Mouse (Mus musculus) heart, adult 2 months (tissue): Measurements from ENCODE around the gene Rapgefl1. TPM values are rescaled to one million over a fixed set of nuclear protein-coding genes. Genes with fewer than 3 reads are reported as not detected.

Experiments
- DNase-seq, 2 experiments: peaks; one replicate each; pipeline ENCODE4 v3.0.0; 2021
- H3K27ac ChIP-seq: fragments of 200-600 bp; 2 replicates; pipeline ENCODE4 v1.8.1; 2022
- H3K27me3 ChIP-seq: fragments of 200-500 bp; 2 replicates; pipeline ENCODE4 v1.6.1; 2012; ENCODE audit warnings: mild to moderate bottlenecking, low read length, inconsistent platforms, mixed read lengths; ENCODE audit not compliant: control insufficient read depth, insufficient read depth
- H3K36me3 ChIP-seq: fragments of 200-500 bp; 2 replicates; pipeline ENCODE4 v1.6.1; 2012; ENCODE audit warnings: low read length, inconsistent platforms; ENCODE audit not compliant: control insufficient read depth, insufficient read depth
- H3K4me1 ChIP-seq: fragments of 200-500 bp; 2 replicates; pipeline ENCODE4 v1.6.1; 2011; ENCODE audit warnings: low read length; ENCODE audit not compliant: control insufficient read depth, insufficient read depth
- H3K4me3 ChIP-seq: fragments of 200-600 bp; 2 replicates; pipeline ENCODE4 v1.8.1; 2022
- H3K79me2 ChIP-seq: fragments of 200-500 bp; replicated peaks from 2 replicates; pipeline ENCODE4 v1.6.1; 2012; ENCODE audit warnings: mild to moderate bottlenecking, inconsistent platforms, low read length, moderate library complexity, mixed read lengths; ENCODE audit not compliant: control insufficient read depth, insufficient read depth
- H3K9ac ChIP-seq: fragments of 200-500 bp; 2 replicates; pipeline ENCODE4 v1.6.1; 2012; ENCODE audit warnings: low read depth, mild to moderate bottlenecking, control low read depth, inconsistent platforms, low read length, mixed read lengths
- CTCF ChIP-seq: fragments of 200-600 bp; IDR thresholded peaks from 2 replicates; pipeline ENCODE4 v1.8.1; 2022; ENCODE audit warnings: antibody characterized with exemption, mild to moderate bottlenecking, moderate library complexity
- EP300 ChIP-seq: fragments of 200-500 bp; IDR thresholded peaks from 2 replicates; pipeline ENCODE4 v1.6.1; 2011; ENCODE audit warnings: low read depth, low read length, control low read depth; ENCODE audit not compliant: insufficient read depth
- POLR2A ChIP-seq: fragments of 200-500 bp; IDR thresholded peaks from 2 replicates; pipeline ENCODE4 v1.6.1; 2011; ENCODE audit warnings: mild to moderate bottlenecking, low read depth, low read length, control low read depth; ENCODE audit not compliant: insufficient read depth
- WGBS: fragments of 180-500 bp; shearing (Covaris S2); methylation state at CpG from one replicate; pipeline ENCODE4 v1.1.7; 2018; 5-methylcytosine and 5-hydroxymethylcytosine counted together
- intact Hi-C: fragments of 180-260 bp; cut with DNase I; formaldehyde crosslinking; loops from one replicate; pipeline ENCODE4 v1.15.1; 2025
- polyA plus RNA-seq: library from polyadenylated mRNA; depleted of rRNA; stranded (reverse); fragments of >200 nt; gene quantifications from 2 replicates; pipeline ENCODE4 v1.2.3, GENCODE M21; 2012
- total RNA-seq, 2 experiments: library from RNA; stranded (reverse); gene quantifications; 2 replicates each; pipeline ENCODE4 v1.2.3; 2021

Gene Rapgefl1
- total and polyA plus RNA-seq, 3 experiments, result 0.50 to 3.0 (median 0.77) TPM

DNA sequence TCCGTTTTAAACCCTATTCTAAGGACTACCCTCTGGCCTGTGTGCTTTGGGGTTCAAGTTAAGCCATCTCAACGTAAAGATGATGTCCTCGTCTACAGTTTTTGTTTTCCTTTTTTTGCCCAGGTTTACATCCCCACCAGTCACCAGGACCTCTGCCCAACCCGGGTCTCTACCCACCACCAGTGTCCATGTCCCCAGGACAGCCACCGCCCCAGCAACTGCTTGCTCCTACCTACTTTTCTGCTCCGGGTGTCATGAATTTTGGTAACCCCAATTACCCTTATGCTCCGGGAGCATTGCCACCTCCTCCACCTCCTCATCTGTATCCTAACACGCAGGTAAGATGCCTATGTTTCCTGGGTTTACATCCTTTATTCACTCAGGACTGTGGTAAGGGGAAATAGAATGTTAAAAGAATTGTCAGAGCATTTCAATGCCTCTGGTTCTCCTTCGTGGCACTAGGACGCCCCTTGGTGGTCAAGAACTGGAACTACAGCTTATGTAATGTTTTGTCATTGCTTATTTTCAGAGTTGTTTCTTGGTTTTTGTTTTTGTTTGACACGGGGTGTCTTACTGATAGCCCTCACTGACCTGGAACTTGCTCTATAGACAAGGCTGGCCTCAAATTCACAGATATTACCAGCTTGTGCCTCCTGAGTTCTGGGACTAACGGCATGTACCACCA, 7.4 kb upstream of the Rapgefl1 start:
- DNase-seq, result peak; percentile 20 to 39
- H3K4me1 ChIP-seq, result peaks cover 5% of the 10 kb centered on the region
- peaks cover 17% of the 10 kb centered on the region for H3K36me3 ChIP-seq
- H3K79me2 ChIP-seq, result no peaks in the 10 kb centered on the region; the same call in 1 of the 2 replicates
- peak overlapping the region; percentile 51; the same call in 1 of the 2 replicates for H3K9ac ChIP-seq
- intact Hi-C loops, result loop anchor here (1.0 to 2.0 kb wide), 2 partner anchors 34 to 129 kb away; partner anchors contain the start of gene Msl1
- no peak overlapping the region for H3K4me3 ChIP-seq
- TF ChIP-seq POLR2A (no peak), CTCF (peak; percentile 88), EP300 (no peak)
- no peaks in the 10 kb centered on the region for H3K27me3 ChIP-seq
- WGBS, result 62% methylated on average over 12 of the region's 12 CpGs
- peak overlapping the region; percentile 56 for H3K27ac ChIP-seq

DNA sequence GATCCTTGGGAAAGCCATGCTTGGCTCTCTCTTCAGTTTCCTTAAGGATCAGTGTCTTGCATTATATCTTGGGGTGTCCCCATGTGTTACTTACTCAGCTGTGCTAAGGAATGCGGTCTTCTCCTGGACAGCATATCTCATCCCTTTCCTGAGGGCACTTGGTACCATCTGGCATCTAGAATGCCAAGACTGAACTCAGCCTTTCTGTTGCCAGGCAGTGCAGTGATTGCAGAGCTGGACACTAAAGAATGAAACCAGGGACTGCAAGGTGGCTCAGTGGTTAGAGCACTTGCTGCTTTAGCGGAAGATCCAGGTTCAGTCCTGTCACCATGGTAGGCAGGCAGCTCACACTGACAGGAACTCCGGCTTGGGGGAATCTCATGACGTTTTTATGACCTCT, 6.7 kb upstream of the Rapgefl1 start:
- intact Hi-C loops, result loop anchor here (1.0 to 2.0 kb wide), 2 partner anchors 35 to 130 kb away; partner anchors contain the start of gene Msl1
- Histone ChIP-seq H3K4me1 (peaks cover 5% of the 10 kb centered on the region), H3K36me3 (peaks cover 13% of the 10 kb centered on the region), H3K9ac (no peak overlapping the region), H3K4me3 (no peak overlapping the region), H3K27ac (peak overlapping the region; percentile 56), H3K27me3 (no peaks in the 10 kb centered on the region), H3K79me2 (no peaks in the 10 kb centered on the region; the same call in 1 of the 2 replicates)
- 75% methylated on average over 4 of the region's 4 CpGs for WGBS
- TF ChIP-seq POLR2A (no peak), EP300 (no peak), CTCF (no peak)
- DNase-seq, result no peak

DNA sequence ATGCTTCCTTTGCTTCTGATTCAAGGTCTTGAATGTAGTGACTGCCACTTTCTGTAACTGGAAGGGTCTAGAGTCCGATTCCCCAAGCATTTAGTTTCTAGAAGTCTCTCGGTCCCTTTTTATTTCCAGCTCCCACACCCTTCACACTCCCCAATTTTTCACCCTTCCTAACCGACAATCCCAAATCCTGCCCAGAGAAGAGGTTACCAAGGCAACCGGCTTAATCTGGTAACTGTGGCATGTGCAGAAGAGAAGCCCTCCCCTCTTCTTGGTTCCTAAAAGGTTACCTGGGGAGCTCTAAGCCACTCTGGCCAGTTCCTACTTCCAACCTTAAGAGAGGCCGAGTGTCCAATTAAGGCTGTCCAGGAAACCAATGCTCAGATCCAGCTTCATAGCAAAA, 1.3 kb upstream of the Rapgefl1 start:
- Histone ChIP-seq H3K4me1 (peaks cover 1% of the 10 kb centered on the region; the same call in 1 of the 2 replicates), H3K27ac (no peak overlapping the region), H3K27me3 (no peaks in the 10 kb centered on the region), H3K79me2 (no peaks in the 10 kb centered on the region), H3K4me3 (no peak overlapping the region), H3K36me3 (0 out of 2 replicates have a peak, but pooled peaks cover 2% of the 10 kb centered on the region), H3K9ac (no peak overlapping the region)
- WGBS, result 59% methylated on average over 5 of the region's 5 CpGs
- intact Hi-C loops, result no loop called here
- no peak for DNase-seq
- TF ChIP-seq POLR2A, result no peak
- TF ChIP-seq CTCF, result no peak

DNA sequence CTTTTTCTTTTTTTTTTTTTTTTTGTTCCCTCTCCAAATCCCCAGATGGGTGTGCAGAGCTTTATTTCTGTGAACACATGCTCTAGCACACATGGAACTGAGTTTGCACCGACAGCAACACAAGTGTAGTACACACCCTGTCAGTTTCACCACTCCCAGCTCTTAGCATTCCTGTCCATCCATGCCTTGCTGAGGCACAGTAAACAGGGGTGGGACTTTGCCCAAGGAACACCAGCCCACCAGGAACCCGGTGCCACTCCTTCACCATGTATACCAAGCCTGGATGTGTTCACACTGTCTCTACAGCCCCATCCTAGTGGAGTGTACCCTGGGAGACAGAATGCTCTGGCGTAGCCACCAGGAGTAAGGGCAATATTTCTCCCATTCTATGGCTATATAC, 860 bp upstream of the Rapgefl1 start:
- no peaks in the 10 kb centered on the region for H3K79me2 ChIP-seq
- no peak overlapping the region for H3K4me3 ChIP-seq
- no peak for DNase-seq
- peaks cover 1% of the 10 kb centered on the region; the same call in 1 of the 2 replicates for H3K4me1 ChIP-seq
- no peak overlapping the region for H3K9ac ChIP-seq
- intact Hi-C loops, result no loop called here
- no peak for TF ChIP-seq EP300
- TF ChIP-seq CTCF, result no peak
- no peak for TF ChIP-seq POLR2A
- WGBS, result 65% methylated on average over 3 of the region's 3 CpGs
- H3K36me3 ChIP-seq, result 0 out of 2 replicates have a peak, but pooled peaks cover 2% of the 10 kb centered on the region
- H3K27ac ChIP-seq, result no peak overlapping the region
- no peaks in the 10 kb centered on the region for H3K27me3 ChIP-seq

DNA sequence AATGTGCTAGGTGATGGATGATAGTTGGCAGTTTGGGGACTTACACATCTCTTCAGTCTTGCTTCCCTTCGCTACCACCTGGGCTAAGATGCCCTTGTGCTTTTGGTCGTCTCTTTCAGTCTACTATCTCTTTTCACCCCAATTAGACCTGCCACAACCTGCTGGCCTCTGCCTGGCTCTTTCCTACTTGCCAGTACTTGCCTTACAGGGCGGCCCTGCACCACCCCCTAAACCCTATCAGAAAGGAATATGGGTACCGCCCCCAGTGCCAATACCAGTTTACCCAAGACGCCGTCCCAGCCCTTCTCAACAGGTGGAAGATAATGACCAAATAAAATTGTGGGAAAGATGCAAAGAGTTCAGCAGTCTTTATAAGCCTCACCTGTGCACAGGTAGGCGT, 457 bp upstream of the Rapgefl1 start:
- Histone ChIP-seq H3K9ac (no peak overlapping the region), H3K27me3 (no peaks in the 10 kb centered on the region), H3K4me1 (peaks cover 1% of the 10 kb centered on the region; the same call in 1 of the 2 replicates), H3K4me3 (peak overlapping the region; percentile 59), H3K27ac (no peak overlapping the region), H3K36me3 (0 out of 2 replicates have a peak, but pooled peaks cover 2% of the 10 kb centered on the region), H3K79me2 (no peaks in the 10 kb centered on the region)
- DNase-seq, result no peak
- WGBS, result 31% methylated on average over 7 of the region's 7 CpGs
- TF ChIP-seq CTCF (no peak), EP300 (no peak), POLR2A (no peak)
- intact Hi-C loops, result no loop called here

DNA sequence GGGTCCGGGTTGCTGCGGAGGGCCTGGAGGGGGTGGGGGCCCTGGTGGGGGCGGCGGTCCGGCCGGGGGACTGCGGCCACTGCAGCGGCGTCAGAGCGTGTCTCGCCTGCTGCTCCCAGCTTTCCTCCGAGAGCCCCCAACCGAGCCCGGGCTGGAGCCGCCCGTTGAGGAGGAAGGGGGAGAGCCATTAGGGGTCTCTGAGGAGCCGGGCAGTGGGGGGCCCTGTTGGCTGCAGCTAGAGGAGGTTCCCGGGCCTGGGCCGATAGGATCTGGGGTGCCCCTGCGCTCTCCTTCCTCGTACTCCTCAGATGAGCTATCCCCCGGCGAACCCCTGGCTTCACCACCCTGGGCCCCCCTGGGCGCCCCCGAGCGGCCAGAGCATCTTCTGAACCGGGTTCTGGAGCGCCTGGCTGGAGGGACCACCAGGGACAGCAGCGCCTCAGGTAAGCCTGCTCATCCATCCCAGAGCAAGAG, 683 bp downstream of the Rapgefl1 start:
- DNase-seq, result peak in 1 of 2 experiments; percentile 16

More for the DNA sequence above, 683 bp downstream of the Rapgefl1 start:
- Histone ChIP-seq H3K36me3 (no peaks in the 10 kb centered on the region), H3K4me3 (peak overlapping the region; percentile 59), H3K79me2 (no peaks in the 10 kb centered on the region), H3K4me1 (peaks cover 1% of the 10 kb centered on the region; the same call in 1 of the 2 replicates), H3K27ac (no peak overlapping the region), H3K27me3 (no peaks in the 10 kb centered on the region), H3K9ac (peak overlapping the region; percentile 10; the same call in 1 of the 2 replicates)
- WGBS, result 9% methylated on average over 26 of the region's 29 CpGs
- intact Hi-C loops, result no loop called here
- TF ChIP-seq CTCF (no peak), EP300 (no peak), POLR2A (no peak)
